Mouse (Mus musculus): ENCODE measurements at regions not wholly inside any gene's neighbourhood (a gene's known extent, or its start where the extent isn't known, plus 50 kb on each side); places are given as distances from the start of the nearest gene placed in this dataset.

DNA sequence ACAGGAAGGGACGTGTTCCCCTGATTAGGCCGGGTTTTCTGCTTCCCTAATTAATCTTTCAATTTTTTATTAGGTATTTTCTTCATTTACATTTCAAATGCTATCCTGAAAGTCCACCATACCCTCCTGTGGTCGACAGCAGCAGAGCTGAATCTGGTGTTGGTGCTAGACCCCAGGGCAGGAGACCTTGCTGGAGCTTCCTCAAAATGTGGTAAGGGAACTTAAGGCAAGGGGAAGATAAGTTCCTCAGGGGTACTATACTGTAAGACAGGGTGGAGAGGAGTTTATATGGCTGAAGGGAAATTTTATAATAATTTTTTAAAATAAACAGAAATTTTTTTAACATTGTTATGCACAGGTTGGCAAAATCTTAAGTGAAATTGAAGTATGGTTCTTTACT lies 806.5 kb upstream of the Edil3 start:
- no peak for DNase-seq (ENCODE audit: low spot score in 2 of 2)

DNA sequence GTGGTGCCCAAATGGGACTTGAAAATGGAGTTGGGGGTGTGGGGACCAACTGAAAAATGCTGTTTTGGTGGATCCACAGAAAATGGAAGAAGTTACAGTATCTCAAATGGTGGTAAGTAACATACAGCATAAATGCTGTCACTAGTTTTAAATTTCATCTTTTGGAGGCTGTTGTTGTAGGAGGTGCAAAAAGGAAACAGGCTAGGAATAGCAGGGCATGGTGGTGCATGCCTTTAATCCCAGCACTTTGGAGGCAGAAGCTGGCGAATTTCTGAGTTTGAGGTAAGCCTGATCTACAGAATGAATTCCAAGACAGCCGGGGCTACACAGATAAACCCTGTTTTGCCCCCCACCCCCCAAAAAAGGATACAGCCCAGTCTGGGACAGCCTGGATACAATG lies 794.8 kb upstream of the Edil3 start:
- DNase-seq (ENCODE audit: low spot score in 2 of 2) = peak; percentile 0 to 36
